Mouse (Mus musculus) liver, embryonic 15.5 days (tissue): ENCODE measurements around the gene Arid5a. TPM values are rescaled to one million over a fixed set of nuclear protein-coding genes. Genes with fewer than 3 reads are reported as not detected.

Experiments used
- ATAC-seq: fragments of 200-750 bp; cut with Nextera tagmentation; 2 replicates; pipeline ENCODE4 v1.8.0; 2017; ENCODE audit warnings: moderate number of reproducible peaks, mild to moderate bottlenecking, moderate library complexity; ENCODE audit not compliant: insufficient read depth
- H3K27ac ChIP-seq: fragments of 300-500 bp; sonication (generic); replicated peaks from 2 replicates; pipeline ENCODE4 v1.5.1; 2015; ENCODE audit warnings: mild to moderate bottlenecking, inconsistent platforms
- H3K27me3 ChIP-seq: fragments of 300-500 bp; sonication (generic); 2 replicates; pipeline ENCODE4 v1.6.1; 2015; ENCODE audit warnings: mild to moderate bottlenecking, inconsistent platforms
- H3K36me3 ChIP-seq: fragments of 300-500 bp; sonication (generic); replicated peaks from 2 replicates; pipeline ENCODE4 v1.6.1; 2015; ENCODE audit warnings: moderate library complexity, mild to moderate bottlenecking, inconsistent platforms
- H3K4me1 ChIP-seq: fragments of 300-500 bp; sonication (generic); replicated peaks from 2 replicates; pipeline ENCODE4 v1.6.1; 2015; ENCODE audit warnings: inconsistent platforms
- H3K4me2 ChIP-seq: fragments of 300-500 bp; sonication (generic); 2 replicates; pipeline ENCODE4 v1.6.1; 2015; ENCODE audit warnings: moderate library complexity, mild to moderate bottlenecking, inconsistent platforms
- H3K4me3 ChIP-seq: fragments of 300-500 bp; sonication (generic); replicated peaks from 2 replicates; pipeline ENCODE4 v1.5.1; 2015; ENCODE audit warnings: mild to moderate bottlenecking, inconsistent platforms
- H3K9ac ChIP-seq: fragments of 300-500 bp; sonication (generic); 2 replicates; pipeline ENCODE4 v1.6.1; 2015; ENCODE audit warnings: moderate library complexity, mild to moderate bottlenecking, inconsistent platforms
- H3K9me3 ChIP-seq: fragments of 300-500 bp; sonication (generic); replicated peaks from 2 replicates; pipeline ENCODE4 v1.6.1; 2016; ENCODE audit warnings: inconsistent platforms
- WGBS: fragments of 180-500 bp; shearing (Covaris S2); methylation state at CpG from one replicate; pipeline ENCODE4 v1.1.7; 2015; ENCODE audit warnings: mixed read lengths; ENCODE audit not compliant: insufficient replicate concordance; 5-methylcytosine and 5-hydroxymethylcytosine counted together
- polyA plus RNA-seq: library from polyadenylated mRNA; unstranded; fragments of >200 nt; fragmentation: Nextera tagmentation; extraction: Ambion mirVana; gene quantifications from 2 replicates; pipeline ENCODE4 v1.2.1, GENCODE M21; 2015

The Arid5a gene
- polyA plus RNA-seq, 1 experiment from 2014 or later, result 4.2 TPM

DNA sequence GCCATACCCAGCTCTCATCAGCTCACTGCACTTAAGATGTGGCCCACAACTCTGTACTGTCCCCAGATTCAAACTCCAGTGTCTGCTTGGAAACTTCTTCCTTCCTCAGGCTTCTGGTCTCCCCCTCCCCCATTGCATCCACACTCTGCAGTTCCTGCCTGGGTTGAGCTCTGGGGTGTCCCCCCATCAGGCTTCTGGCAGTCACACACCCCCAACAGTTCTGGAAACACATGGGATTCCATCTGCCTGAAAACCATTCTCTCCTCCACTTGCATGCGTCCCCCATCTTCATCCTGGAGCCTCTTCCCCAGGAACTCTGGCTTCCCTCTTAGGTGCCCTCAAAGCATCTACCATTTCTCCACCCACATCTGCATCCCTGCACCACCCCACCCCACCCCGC is 19.3 kb downstream of the Arid5a start:
- no peak overlapping the region for H3K4me3 ChIP-seq
- no peak overlapping the region for H3K9ac ChIP-seq
- no peak overlapping the region for H3K27ac ChIP-seq
- no peaks in the 10 kb centered on the region for H3K27me3 ChIP-seq
- H3K36me3 ChIP-seq, result 0 out of 2 replicates have a peak, but pooled peaks cover 5% of the 10 kb centered on the region
- no peaks in the 10 kb centered on the region for H3K4me1 ChIP-seq
- H3K4me2 ChIP-seq, result no peak overlapping the region
- H3K9me3 ChIP-seq, result no peaks in the 10 kb centered on the region
- WGBS, result 69% methylated on average over 2 of the region's 2 CpGs
- no peak for ATAC-seq

DNA sequence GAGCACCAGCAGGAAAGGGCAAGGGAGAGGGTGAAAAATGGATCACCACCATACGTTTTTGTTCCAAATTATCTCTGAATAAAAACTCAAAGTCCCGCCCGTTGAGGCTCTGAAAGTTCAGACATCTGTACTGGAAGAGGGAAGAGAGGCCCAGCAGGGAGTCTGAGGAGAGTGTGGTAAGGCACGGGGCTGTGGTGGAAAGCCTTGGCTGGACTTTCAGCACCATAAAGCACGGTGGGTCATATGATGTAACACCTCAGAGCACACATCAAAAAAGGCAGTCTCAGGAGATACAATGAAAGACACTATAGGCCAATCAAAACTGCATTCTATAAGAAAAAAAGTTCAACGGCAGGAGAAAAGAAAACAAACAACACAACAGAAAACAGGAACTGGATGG is 24.2 kb downstream of the Arid5a start:
- WGBS, result 54% methylated on average over 6 of the region's 6 CpGs
- Histone ChIP-seq H3K27ac (no peak overlapping the region), H3K27me3 (no peaks in the 10 kb centered on the region), H3K36me3 (peaks cover 25% of the 10 kb centered on the region), H3K9me3 (no peaks in the 10 kb centered on the region), H3K4me1 (0 out of 2 replicates have a peak, but pooled peaks cover 5% of the 10 kb centered on the region), H3K4me2 (no peak overlapping the region), H3K4me3 (no peak overlapping the region), H3K9ac (no peak overlapping the region)
- no peak for ATAC-seq

GRCm38 (mm10) chr1:36332955-36333887 is 25.7 kb downstream of the Arid5a start:
- Histone ChIP-seq H3K9ac (no peak overlapping the region), H3K27me3 (no peaks in the 10 kb centered on the region), H3K4me3 (no peak overlapping the region), H3K9me3 (no peaks in the 10 kb centered on the region), H3K4me2 (no peak overlapping the region), H3K4me1 (0 out of 2 replicates have a peak, but pooled peaks cover 5% of the 10 kb centered on the region), H3K36me3 (peaks cover 39% of the 10 kb centered on the region), H3K27ac (no peak overlapping the region)
- ATAC-seq, result peak; percentile 25; the same call in 1 of the 2 replicates
- WGBS, result 77% methylated on average over 14 of the region's 14 CpGs

- no peak for ATAC-seq
- WGBS, result 81% methylated on average over 6 of the region's 6 CpGs
Observed at GRCm38 (mm10) chr1:36342547-36342946, 35.0 kb downstream of the Arid5a start.

DNA sequence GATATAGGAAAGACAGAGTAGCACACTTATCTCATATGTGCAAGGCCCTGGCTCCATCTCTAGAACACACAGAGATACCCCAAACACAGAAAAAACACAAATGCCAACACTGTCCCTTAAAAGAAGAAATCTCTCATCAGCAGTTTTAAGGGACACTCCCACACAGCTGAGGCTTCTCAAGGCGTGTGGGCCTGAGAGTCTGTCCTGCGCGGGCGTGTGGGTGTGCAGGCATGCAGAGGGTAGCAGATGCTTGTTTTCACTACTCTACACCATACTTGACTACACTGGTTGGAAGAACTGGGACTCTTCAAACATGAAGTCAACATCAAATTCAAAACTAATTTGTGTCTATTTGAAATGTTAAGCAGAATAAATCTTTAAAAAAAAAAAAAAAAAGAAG is 44.8 kb downstream of the Arid5a start:
- Histone ChIP-seq H3K36me3 (peaks cover 95% of the 10 kb centered on the region), H3K4me1 (peaks cover 7% of the 10 kb centered on the region; the same call in 1 of the 2 replicates), H3K4me2 (no peak overlapping the region), H3K9me3 (no peaks in the 10 kb centered on the region), H3K27me3 (no peaks in the 10 kb centered on the region), H3K9ac (no peak overlapping the region), H3K4me3 (no peak overlapping the region), H3K27ac (no peak overlapping the region)
- WGBS, result 76% methylated on average over 4 of the region's 4 CpGs
- no peak for ATAC-seq

More at GRCm38 (mm10) chr1:36342547-36342946, 35.0 kb downstream of the Arid5a start:
- H3K27me3 ChIP-seq, result no peaks in the 10 kb centered on the region
- H3K9ac ChIP-seq, result no peak overlapping the region
- H3K27ac ChIP-seq, result no peak overlapping the region
- H3K4me3 ChIP-seq, result no peak overlapping the region
- H3K4me1 ChIP-seq, result no peaks in the 10 kb centered on the region
- H3K36me3 ChIP-seq, result peaks cover 99% of the 10 kb centered on the region
- H3K4me2 ChIP-seq, result no peak overlapping the region
- H3K9me3 ChIP-seq, result no peaks in the 10 kb centered on the region

GRCm38 (mm10) chr1:36356955-36357695 is 49.6 kb downstream of the Arid5a start:
- peaks cover 9% of the 10 kb centered on the region for H3K4me1 ChIP-seq
- H3K36me3 ChIP-seq, result peaks cover 84% of the 10 kb centered on the region
- H3K4me2 ChIP-seq, result peak overlapping the region; percentile 3; the same call in 1 of the 2 replicates
- H3K9me3 ChIP-seq, result no peaks in the 10 kb centered on the region
- no peak overlapping the region for H3K9ac ChIP-seq
- ATAC-seq, result peak; percentile 72
- WGBS, result 72% methylated on average over 5 of the region's 5 CpGs
- H3K27ac ChIP-seq, result peak overlapping the region; percentile 68
- H3K4me3 ChIP-seq, result no peak overlapping the region
- no peaks in the 10 kb centered on the region for H3K27me3 ChIP-seq

DNA sequence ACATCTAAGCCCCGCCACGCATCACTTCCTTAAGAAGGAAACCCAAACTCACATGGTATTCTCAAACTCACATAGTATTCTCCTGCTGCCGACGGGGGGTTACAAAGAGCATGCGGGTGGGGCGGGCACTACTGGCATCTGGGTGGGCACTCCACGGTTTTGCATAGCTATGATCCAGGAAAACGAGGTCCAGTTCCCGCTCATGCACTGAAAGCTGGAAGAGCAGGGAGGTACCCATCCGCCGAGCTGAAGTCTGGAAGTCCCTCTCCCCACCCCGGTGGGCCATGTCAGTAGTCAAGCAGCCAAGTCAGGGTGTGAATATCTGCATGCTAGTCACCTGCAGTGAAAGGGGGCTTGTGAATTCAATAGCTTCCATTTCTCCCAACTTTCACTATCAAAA is 60.2 kb downstream of the Arid5a start:
- Histone ChIP-seq H3K9ac (peak overlapping the region; percentile 94), H3K9me3 (no peaks in the 10 kb centered on the region), H3K27ac (no peak overlapping the region), H3K4me2 (peak overlapping the region; percentile 84), H3K4me3 (peak overlapping the region; percentile 92), H3K36me3 (peaks cover 35% of the 10 kb centered on the region), H3K27me3 (peaks cover 11% of the 10 kb centered on the region; the same call in 1 of the 2 replicates), H3K4me1 (peaks cover 36% of the 10 kb centered on the region)
- WGBS, result 47% methylated on average over 12 of the region's 12 CpGs
- ATAC-seq, result no peak

- peak; percentile 85 for ATAC-seq
Observed at GRCm38 (mm10) chr1:36368112-36368968, 60.8 kb downstream of the Arid5a start.

DNA sequence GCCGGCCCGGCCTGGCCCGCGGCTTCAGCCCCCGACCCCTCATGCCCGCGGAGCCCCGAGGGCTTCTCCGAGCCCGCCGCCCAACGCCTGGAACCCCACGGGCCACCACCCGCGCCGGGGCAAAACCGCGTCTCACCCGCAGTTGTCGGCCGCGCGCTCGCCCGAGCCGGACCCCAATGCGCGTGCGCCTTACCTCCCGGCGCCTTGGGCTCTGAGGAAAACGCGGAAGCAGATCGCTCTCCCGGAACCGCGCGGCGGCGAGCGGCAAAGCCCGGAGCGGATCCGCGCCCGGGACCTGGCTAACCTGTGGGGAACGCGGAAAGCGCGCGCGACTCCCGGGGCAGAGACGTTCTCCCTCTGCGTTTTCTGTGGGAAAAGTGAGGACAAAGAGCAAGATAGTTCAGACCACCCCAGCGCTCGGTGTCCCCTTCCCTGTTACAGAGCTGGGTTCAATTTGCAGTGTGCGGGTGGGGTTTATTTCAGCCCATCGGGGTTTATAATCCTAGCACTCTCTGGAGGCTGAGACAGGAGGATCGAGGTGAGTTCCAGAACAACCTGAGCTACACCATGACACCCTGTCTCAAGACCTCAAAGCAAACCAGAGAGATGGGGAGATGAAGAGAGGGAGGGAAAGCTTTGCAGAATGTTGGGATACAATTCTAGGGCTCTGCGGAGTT is 61.6 kb downstream of the Arid5a start, which contains the start of gene Kansl3:
Gene Kansl3 (minus strand): TSS at position 213 of the 677 bp plus-strand sequence.
- peak within 1 kb of the TSS; percentile 92 for H3K4me3 ChIP-seq
- ATAC-seq, result peak; percentile 84
- 3% methylated on average over 61 of the region's 61 CpGs for WGBS
- H3K4me1 ChIP-seq, result peaks cover 36% of the 10 kb centered on the region
- H3K27ac ChIP-seq, result peak within 1 kb of the TSS; percentile 76
- peaks cover 21% of the 10 kb centered on the region for H3K36me3 ChIP-seq
- no peaks in the 10 kb centered on the region for H3K9me3 ChIP-seq
- peak within 1 kb of the TSS; percentile 84 for H3K4me2 ChIP-seq
- H3K27me3 ChIP-seq, result peaks cover 24% of the 10 kb centered on the region
- peak within 1 kb of the TSS; percentile 94 for H3K9ac ChIP-seq

More at GRCm38 (mm10) chr1:36368112-36368968, 60.8 kb downstream of the Arid5a start:
- peak overlapping the region; percentile 94 for H3K9ac ChIP-seq
- no peaks in the 10 kb centered on the region for H3K9me3 ChIP-seq
- H3K27ac ChIP-seq, result peak overlapping the region; percentile 76
- peak overlapping the region; percentile 84 for H3K4me2 ChIP-seq
- WGBS, result 3% methylated on average over 46 of the region's 55 CpGs
- H3K4me3 ChIP-seq, result peak overlapping the region; percentile 92
- peaks cover 16% of the 10 kb centered on the region; the same call in 1 of the 2 replicates for H3K27me3 ChIP-seq
- H3K4me1 ChIP-seq, result peaks cover 36% of the 10 kb centered on the region
- peaks cover 28% of the 10 kb centered on the region for H3K36me3 ChIP-seq

DNA sequence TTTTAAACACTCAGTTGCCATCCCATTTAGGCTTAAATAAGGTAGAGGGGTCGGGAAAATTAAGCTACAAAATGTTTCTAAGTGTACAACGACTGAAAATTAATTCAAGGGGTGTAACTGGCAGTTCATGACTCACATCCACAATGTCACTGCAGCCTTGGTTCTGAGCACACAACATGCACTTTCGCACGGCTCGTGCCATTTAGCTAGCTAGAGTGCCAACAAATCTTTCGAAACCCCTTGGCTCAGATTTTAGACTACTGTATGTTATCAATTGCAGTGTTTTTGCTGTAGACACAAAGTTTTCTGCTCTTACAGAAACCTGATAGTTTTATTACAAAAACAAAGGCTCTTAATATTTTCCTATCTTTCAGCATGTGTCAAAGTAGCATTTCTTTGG is 63.4 kb downstream of the Arid5a start:
- no peak overlapping the region for H3K4me2 ChIP-seq
- peaks cover 8% of the 10 kb centered on the region; the same call in 1 of the 2 replicates for H3K36me3 ChIP-seq
- 68% methylated on average over 6 of the region's 6 CpGs for WGBS
- ATAC-seq, result no peak
- H3K4me1 ChIP-seq, result peaks cover 36% of the 10 kb centered on the region
- H3K9me3 ChIP-seq, result no peaks in the 10 kb centered on the region
- H3K9ac ChIP-seq, result no peak overlapping the region
- H3K27ac ChIP-seq, result no peak overlapping the region
- H3K4me3 ChIP-seq, result no peak overlapping the region
- peaks cover 25% of the 10 kb centered on the region for H3K27me3 ChIP-seq
